Mouse (Mus musculus) lung, embryonic 14.5 days (tissue): ENCODE measurements around the gene Peli3. TPM values are rescaled to one million over a fixed set of nuclear protein-coding genes. Genes with fewer than 3 reads are reported as not detected.

Experiments used
- ATAC-seq: fragments of 200-750 bp; cut with Nextera tagmentation; 2 replicates; pipeline ENCODE4 v1.8.0; 2017; ENCODE audit warnings: mild to moderate bottlenecking, moderate TSS enrichment, moderate library complexity; ENCODE audit not compliant: insufficient read depth
- DNase-seq: peaks from one replicate; pipeline ENCODE4 v3.0.0-alpha.2; 2015
- H3K27ac ChIP-seq: fragments of 300-500 bp; sonication (generic); 2 replicates; pipeline ENCODE4 v1.5.1; 2014; ENCODE audit warnings: low read depth, mild to moderate bottlenecking, moderate library complexity
- H3K27me3 ChIP-seq: fragments of 300-500 bp; sonication (generic); 2 replicates; pipeline ENCODE4 v1.6.1; 2014; ENCODE audit warnings: low read length, control low read depth; ENCODE audit not compliant: insufficient read depth
- H3K36me3 ChIP-seq: fragments of 300-500 bp; sonication (generic); 2 replicates; pipeline ENCODE4 v1.6.1; 2014; ENCODE audit warnings: control low read depth; ENCODE audit not compliant: insufficient read depth
- H3K4me1 ChIP-seq: fragments of 300-500 bp; sonication (generic); 2 replicates; pipeline ENCODE4 v1.6.1; 2014; ENCODE audit warnings: antibody characterized with exemption, control low read depth; ENCODE audit not compliant: insufficient read depth
- H3K4me2 ChIP-seq: fragments of 300-500 bp; sonication (generic); 2 replicates; pipeline ENCODE4 v1.6.1; 2014; ENCODE audit warnings: mild to moderate bottlenecking
- H3K4me3 ChIP-seq: fragments of 300-500 bp; sonication (generic); 2 replicates; pipeline ENCODE4 v1.5.1; 2014; ENCODE audit warnings: low read depth, low read length
- H3K9ac ChIP-seq: fragments of 300-500 bp; sonication (generic); 2 replicates; pipeline ENCODE4 v1.6.1; 2014
- H3K9me3 ChIP-seq: fragments of 300-500 bp; sonication (generic); 2 replicates; pipeline ENCODE4 v1.6.1; 2016; ENCODE audit warnings: low read depth, low read length, control low read depth
- CTCF ChIP-seq: IDR thresholded peaks from 2 replicates; pipeline ENCODE4 v1.5.1; 2016; ENCODE audit warnings: antibody characterized with exemption, low read depth
- WGBS: fragments of 180-500 bp; shearing (Covaris S2); extraction: QIAGEN DNeasy Blood & Tissue Kit; methylation state at CpG from one replicate; pipeline ENCODE4 v1.1.7; 2014; 5-methylcytosine and 5-hydroxymethylcytosine counted together
- polyA plus RNA-seq: library from polyadenylated mRNA; unstranded; fragments of >200 nt; fragmentation: Nextera tagmentation; extraction: Ambion mirVana; gene quantifications from 2 replicates; pipeline ENCODE4 v1.2.1, GENCODE M21; 2014

Peli3 gene
- polyA plus RNA-seq, 1 experiment from 2014 or later: 1.6 TPM

GRCm38 (mm10) chr19:4908107-4908506 is 34.8 kb downstream of the Peli3 start:
- Histone ChIP-seq H3K9me3 (no peaks in the 10 kb centered on the region), H3K4me3 (no peak overlapping the region), H3K27me3 (no peaks in the 10 kb centered on the region), H3K4me2 (no peak overlapping the region), H3K9ac (no peak overlapping the region), H3K27ac (no peak overlapping the region), H3K4me1 (0 out of 2 replicates have a peak, but pooled peaks cover 5% of the 10 kb centered on the region), H3K36me3 (peaks cover 57% of the 10 kb centered on the region)
- 73% methylated on average over 4 of the region's 4 CpGs for WGBS
- TF ChIP-seq CTCF: peak; percentile 65
- DNase-seq (peak; percentile 40), ATAC-seq (no peak)

DNA sequence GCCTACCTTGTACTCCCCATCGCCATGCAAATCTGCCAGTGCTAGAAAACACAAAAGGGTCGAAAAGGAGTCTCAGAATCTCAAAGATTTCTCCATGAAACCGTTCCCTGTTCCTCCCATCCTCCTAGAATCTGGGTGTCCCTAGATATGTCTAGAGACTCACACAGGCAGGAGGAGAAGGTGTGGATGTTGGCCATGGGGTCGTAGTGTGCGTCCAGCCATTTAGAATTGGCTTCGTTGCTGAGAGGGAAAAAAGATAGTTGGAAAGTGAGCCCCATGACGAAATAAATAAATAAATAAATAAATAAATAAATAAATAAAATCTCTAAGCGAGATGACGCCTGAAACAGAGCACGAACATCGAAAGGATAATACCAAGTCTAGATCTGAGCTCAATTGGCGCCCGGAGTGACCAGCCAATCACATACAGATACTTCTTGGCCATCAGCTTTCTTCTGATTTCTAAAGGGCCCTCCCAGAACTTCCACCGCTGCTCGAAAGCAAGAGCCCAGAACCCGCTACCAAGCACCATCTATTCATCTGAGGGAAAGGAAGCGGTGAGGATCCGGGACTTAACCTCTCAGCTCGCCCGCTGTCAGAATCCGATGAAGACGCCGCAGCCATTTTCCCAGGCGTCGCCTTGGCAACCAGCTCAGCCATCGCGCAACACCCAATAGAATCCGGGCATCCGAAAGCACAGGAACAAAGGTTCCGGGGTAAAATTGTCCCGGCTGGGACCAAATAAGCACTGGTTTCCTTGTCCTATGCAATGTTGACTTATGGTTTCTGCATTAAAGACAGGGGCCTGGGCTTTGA is 36.7 kb downstream of the Peli3 start, which contains the start of gene Bbs1:
TSS of gene Bbs1 (minus strand) at position 650 of the 816 bp plus-strand sequence.
- DNase-seq (peak; percentile 92), ATAC-seq (peak; percentile 74)
- Histone ChIP-seq H3K9ac (peak within 1 kb of the TSS; percentile 54), H3K27me3 (no peaks in the 10 kb centered on the region), H3K9me3 (no peaks in the 10 kb centered on the region), H3K4me3 (peak within 1 kb of the TSS; percentile 56), H3K4me2 (peak within 1 kb of the TSS; percentile 61), H3K36me3 (peaks cover 42% of the 10 kb centered on the region), H3K27ac (no peak within 1 kb of the TSS), H3K4me1 (0 out of 2 replicates have a peak, but pooled peaks cover 5% of the 10 kb centered on the region)
- 8% methylated on average over 31 of the region's 31 CpGs for WGBS
- TF ChIP-seq CTCF: no peak

GRCm38 (mm10) chr19:4899888-4900287 is 43.0 kb downstream of the Peli3 start:
- no peak overlapping the region for H3K9ac ChIP-seq
- DNase-seq (no peak), ATAC-seq (no peak)
- no peaks in the 10 kb centered on the region for H3K4me1 ChIP-seq
- no peaks in the 10 kb centered on the region for H3K27me3 ChIP-seq
- 0 out of 2 replicates have a peak, but pooled peaks cover 3% of the 10 kb centered on the region for H3K36me3 ChIP-seq
- no peak overlapping the region for H3K4me2 ChIP-seq
- H3K9me3 ChIP-seq: no peaks in the 10 kb centered on the region
- 57% methylated on average over 3 of the region's 3 CpGs for WGBS
- no peak overlapping the region for H3K4me3 ChIP-seq
- no peak overlapping the region for H3K27ac ChIP-seq
- no peak for TF ChIP-seq CTCF

DNA sequence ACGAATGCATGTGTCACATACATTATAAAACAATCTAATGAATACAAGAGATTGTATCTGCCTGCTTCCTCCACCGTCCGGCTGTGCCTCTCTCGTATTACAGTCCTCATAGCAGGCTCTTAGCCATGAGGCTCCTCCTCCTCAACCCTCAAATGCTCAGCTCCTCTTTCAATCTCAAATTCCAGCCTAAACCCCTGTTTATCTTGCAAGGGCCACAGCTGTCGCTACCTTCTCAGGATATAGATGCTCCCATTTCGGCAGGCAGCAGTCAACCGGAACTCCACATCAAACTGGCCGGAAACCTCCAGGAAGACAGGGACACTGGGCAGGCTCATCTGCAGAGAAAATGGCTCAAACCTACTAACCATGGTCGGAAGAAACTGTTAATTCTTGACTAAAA is 44.0 kb downstream of the Peli3 start:
- Histone ChIP-seq H3K9ac (no peak overlapping the region), H3K9me3 (no peaks in the 10 kb centered on the region), H3K27ac (no peak overlapping the region), H3K27me3 (no peaks in the 10 kb centered on the region), H3K4me3 (no peak overlapping the region), H3K36me3 (0 out of 2 replicates have a peak, but pooled peaks cover 3% of the 10 kb centered on the region), H3K4me1 (no peaks in the 10 kb centered on the region), H3K4me2 (no peak overlapping the region)
- 63% methylated on average over 9 of the region's 9 CpGs for WGBS
- ATAC-seq (no peak), DNase-seq (no peak)
- TF ChIP-seq CTCF: no peak

DNA sequence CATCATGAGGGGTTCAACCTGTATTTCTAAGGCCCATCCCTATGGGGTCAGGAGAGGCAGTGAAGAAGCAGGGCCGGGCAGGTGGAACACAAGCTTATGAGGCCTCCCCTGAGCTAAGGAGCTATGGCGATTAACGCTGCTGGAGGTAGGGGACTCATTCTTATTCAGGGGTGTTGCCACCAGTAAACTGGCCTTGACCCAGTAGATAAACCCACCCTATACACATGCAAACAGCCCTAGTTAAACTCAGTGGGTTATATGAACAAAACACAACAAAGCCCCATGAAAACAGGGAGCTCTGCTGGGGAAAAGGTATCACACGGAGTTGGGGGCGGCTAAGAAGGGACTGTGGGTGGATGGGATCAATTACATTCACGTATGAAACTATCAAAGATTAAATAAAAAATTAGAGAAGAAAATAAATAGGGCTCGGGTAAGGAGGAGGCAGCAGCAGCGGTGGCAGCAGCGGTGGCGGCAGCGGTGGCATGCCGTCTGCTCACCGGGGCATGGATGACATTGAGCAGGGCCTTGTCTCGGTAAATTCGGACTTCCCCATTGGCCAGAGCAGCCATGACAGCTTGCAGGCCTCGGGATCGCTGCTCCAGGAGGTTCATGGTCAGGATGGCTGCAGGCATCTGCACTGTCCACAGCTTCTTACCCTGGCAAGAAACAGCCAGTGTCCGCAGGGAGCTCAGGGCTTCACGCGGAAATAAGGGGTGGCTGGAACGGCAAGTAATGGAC is 46.0 kb downstream of the Peli3 start:
- Histone ChIP-seq H3K4me2 (no peak overlapping the region), H3K27me3 (no peaks in the 10 kb centered on the region), H3K9me3 (no peaks in the 10 kb centered on the region), H3K4me3 (no peak overlapping the region), H3K27ac (no peak overlapping the region), H3K36me3 (peaks cover 4% of the 10 kb centered on the region; the same call in 1 of the 2 replicates), H3K4me1 (no peaks in the 10 kb centered on the region), H3K9ac (no peak overlapping the region)
- DNase-seq: no peak
- 56% methylated on average over 21 of the region's 21 CpGs for WGBS
- no peak for ATAC-seq
- no peak for TF ChIP-seq CTCF

GRCm38 (mm10) chr19:4891798-4892197 is 51.1 kb downstream of the Peli3 start:
- DNase-seq: no peak
- Histone ChIP-seq H3K27ac (no peak overlapping the region), H3K4me1 (no peaks in the 10 kb centered on the region), H3K9ac (no peak overlapping the region), H3K27me3 (no peaks in the 10 kb centered on the region), H3K9me3 (no peaks in the 10 kb centered on the region), H3K4me2 (no peak overlapping the region), H3K4me3 (no peak overlapping the region), H3K36me3 (peaks cover 4% of the 10 kb centered on the region; the same call in 1 of the 2 replicates)
- WGBS: 61% methylated on average over 3 of the region's 3 CpGs
- no peak for ATAC-seq
- TF ChIP-seq CTCF: no peak

- ATAC-seq: no peak
- no peak overlapping the region for H3K27ac ChIP-seq
- WGBS: 80% methylated on average over 10 of the region's 10 CpGs
Observed at GRCm38 (mm10) chr19:4889791-4890190, 53.1 kb downstream of the Peli3 start.

More at GRCm38 (mm10) chr19:4889791-4890190, 53.1 kb downstream of the Peli3 start:
- no peak for TF ChIP-seq CTCF
- no peak overlapping the region for H3K9ac ChIP-seq
- no peak for DNase-seq
- H3K36me3 ChIP-seq: peaks cover 4% of the 10 kb centered on the region; the same call in 1 of the 2 replicates
- no peak overlapping the region for H3K4me3 ChIP-seq
- no peak overlapping the region for H3K4me2 ChIP-seq
- no peaks in the 10 kb centered on the region for H3K9me3 ChIP-seq
- no peaks in the 10 kb centered on the region for H3K27me3 ChIP-seq
- no peaks in the 10 kb centered on the region for H3K4me1 ChIP-seq
